Comparison of ENCODE assay signal across 17 mouse cellular contexts in the genomic region with DNA sequence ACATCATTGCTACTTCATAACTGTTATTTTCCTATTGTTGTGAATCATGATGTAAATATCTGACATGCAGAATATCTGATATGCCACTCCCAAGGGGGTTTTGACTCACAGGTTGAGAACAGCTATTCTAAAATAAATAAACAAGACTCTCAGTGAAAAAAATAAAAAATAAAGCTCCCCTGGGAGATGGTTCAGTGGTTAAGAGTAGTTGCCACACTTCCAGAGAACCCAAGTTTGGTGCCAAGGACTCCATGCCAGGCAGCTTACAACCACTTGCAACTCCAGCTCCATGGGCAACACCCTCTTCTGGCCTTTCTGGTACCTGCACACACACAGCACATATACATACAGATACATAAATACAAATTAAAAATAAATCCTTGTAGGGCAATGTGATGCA.
"Had no signal": no experiment of that assay in that cellular context is flagged by ENCODE, and none has a peak within 500 bp of the region (broad histone marks: within the 10 kb centered on the region; RNA-seq: fewer than 3 reads in every experiment).

No protein-coding gene starts in this region.

- H3K4me1 ChIP-seq: liver, embryonic 12.5 days; liver, embryonic 15.5 days had no signal

- H3K9ac ChIP-seq: limb, embryonic 13.5 days; liver, embryonic 12.5 days; liver, embryonic 15.5 days; midbrain, embryonic 15.5 days; neural tube, embryonic 13.5 days had no signal

- H3K9me3 ChIP-seq: limb, embryonic 10.5 days; limb, embryonic 13.5 days; liver, embryonic 12.5 days; liver, embryonic 15.5 days; midbrain, embryonic 15.5 days; neural tube, embryonic 13.5 days had no signal

- H3K27ac ChIP-seq: layer of hippocampus, adult 2 months; limb, embryonic 10.5 days; limb, embryonic 13.5 days; liver, embryonic 12.5 days; liver, embryonic 15.5 days; midbrain, embryonic 15.5 days; neural tube, embryonic 13.5 days had no signal

- H3K4me2 ChIP-seq: limb, embryonic 13.5 days; liver, embryonic 12.5 days; liver, embryonic 15.5 days; midbrain, embryonic 11.5 days; midbrain, embryonic 15.5 days; neural tube, embryonic 13.5 days had no signal

- H3K4me3 ChIP-seq: layer of hippocampus, adult 2 months; limb, embryonic 10.5 days; limb, embryonic 13.5 days; liver, embryonic 12.5 days; liver, embryonic 15.5 days; midbrain, embryonic 15.5 days; neural tube, embryonic 13.5 days had no signal

- H3K36me3 ChIP-seq: limb, embryonic 10.5 days; limb, embryonic 13.5 days; liver, embryonic 12.5 days; liver, embryonic 15.5 days; midbrain, embryonic 15.5 days; neural tube, embryonic 13.5 days had no signal

- ATAC-seq: liver, embryonic 12.5 days; midbrain, embryonic 15.5 days had no signal

- DNase-seq: kidney, adult 18-20 months; layer of hippocampus, adult 9-11 months; liver; lung, adult 2 months; lung, postnatal 14 days; lung, postnatal 4 days; retina, postnatal 1 day; thymus, adult 18-20 months; thymus, postnatal 36 days had no signal

- H3K27me3 ChIP-seq: liver, embryonic 12.5 days; liver, embryonic 15.5 days; midbrain, embryonic 15.5 days; neural tube, embryonic 13.5 days had no signal
